Mouse (Mus musculus) stomach, postnatal 0 days (tissue): Measurements from ENCODE around the gene Ddx4. TPM values are rescaled to one million over a fixed set of nuclear protein-coding genes. Genes with fewer than 3 reads are reported as not detected.

Source experiments
- ATAC-seq: fragments of 200-750 bp; cut with Nextera tagmentation; 2 replicates; pipeline ENCODE4 v1.8.0; 2017; ENCODE audit not compliant: low FRiP score, low TSS enrichment
- DNase-seq: peaks from one replicate; pipeline ENCODE4 v3.0.0-alpha.2; 2016; ENCODE audit warnings: low spot score
- H3K27ac ChIP-seq: fragments of 300-500 bp; sonication (generic); replicated peaks from 2 replicates; pipeline ENCODE4 v1.5.1; 2014; ENCODE audit warnings: mild to moderate bottlenecking, control low read depth
- H3K27me3 ChIP-seq: fragments of 300-500 bp; sonication (generic); 2 replicates; pipeline ENCODE4 v1.6.1; 2014; ENCODE audit warnings: low read length; ENCODE audit not compliant: control insufficient read depth, insufficient read depth
- H3K36me3 ChIP-seq: fragments of 300-500 bp; sonication (generic); 2 replicates; pipeline ENCODE4 v1.6.1; 2014; ENCODE audit warnings: low read length, mixed read lengths; ENCODE audit not compliant: control insufficient read depth, insufficient read depth
- H3K4me1 ChIP-seq: fragments of 300-500 bp; sonication (generic); replicated peaks from 2 replicates; pipeline ENCODE4 v1.6.1; 2014; ENCODE audit warnings: antibody characterized with exemption; ENCODE audit not compliant: control insufficient read depth, insufficient read depth
- H3K4me2 ChIP-seq: fragments of 300-500 bp; sonication (generic); replicated peaks from 2 replicates; pipeline ENCODE4 v1.6.1; 2014; ENCODE audit warnings: low read depth, mild to moderate bottlenecking, control low read depth, moderate library complexity
- H3K4me3 ChIP-seq: fragments of 300-500 bp; sonication (generic); 2 replicates; pipeline ENCODE4 v1.5.1; 2014; ENCODE audit warnings: low read depth, low read length, control low read depth
- H3K9ac ChIP-seq: fragments of 300-500 bp; sonication (generic); 2 replicates; pipeline ENCODE4 v1.6.1; 2014; ENCODE audit warnings: mild to moderate bottlenecking, low read length, control low read depth, mixed read lengths
- H3K9me3 ChIP-seq: fragments of 300-500 bp; sonication (generic); 2 replicates; pipeline ENCODE4 v1.6.1; 2016; ENCODE audit warnings: low read length; ENCODE audit not compliant: control insufficient read depth
- CTCF ChIP-seq: IDR thresholded peaks from 2 replicates; pipeline ENCODE4 v1.5.1; 2016; ENCODE audit warnings: antibody characterized with exemption, low read depth, mild to moderate bottlenecking, moderate library complexity
- EP300 ChIP-seq: optimal IDR thresholded peaks from 2 replicates; pipeline ENCODE3; 2016; ENCODE audit warnings: antibody characterized with exemption
- WGBS: fragments of 180-500 bp; shearing (Covaris S2); extraction: QIAGEN DNeasy Blood & Tissue Kit; methylation state at CpG from one replicate; pipeline ENCODE4 v1.1.7; 2014; 5-methylcytosine and 5-hydroxymethylcytosine counted together
- polyA plus RNA-seq: library from polyadenylated mRNA; unstranded; fragments of >200 nt; fragmentation: Nextera tagmentation; extraction: Ambion mirVana; gene quantifications from 2 replicates; pipeline ENCODE4 v1.2.1, GENCODE M21; 2015

Ddx4 gene
- polyA plus RNA-seq, 1 experiment from 2014 or later, result 0.04 TPM

- DNase-seq (no peak), ATAC-seq (no peak)
- Histone ChIP-seq H3K27me3 (no peaks in the 10 kb centered on the region), H3K27ac (no peak overlapping the region), H3K4me2 (no peak overlapping the region), H3K36me3 (no peaks in the 10 kb centered on the region), H3K4me3 (no peak overlapping the region), H3K9ac (no peak overlapping the region), H3K4me1 (no peaks in the 10 kb centered on the region), H3K9me3 (no peaks in the 10 kb centered on the region)
- no peak for TF ChIP-seq CTCF
- TF ChIP-seq EP300, result no peak
Observed at GRCm38 (mm10) chr13:112625566-112625965, 26.7 kb downstream of the Ddx4 start.

DNA sequence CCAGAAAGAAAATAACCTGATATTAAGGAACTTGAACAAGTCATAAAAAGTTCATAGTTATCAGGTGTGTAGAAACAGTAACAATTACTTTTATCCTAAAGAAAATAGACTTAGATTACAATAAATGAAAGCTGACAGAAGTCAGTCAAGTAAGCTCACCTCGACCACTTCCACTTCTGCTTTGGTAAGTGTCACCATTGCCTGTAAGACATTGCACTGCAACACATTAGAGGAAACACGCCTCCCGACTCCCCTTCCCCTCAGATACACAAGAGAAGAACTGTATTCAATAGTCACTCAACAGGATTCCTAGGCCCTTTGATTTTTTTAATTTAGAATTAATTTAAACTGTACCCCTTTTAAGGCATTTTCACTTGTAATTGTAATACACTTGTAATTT lies 27.7 kb downstream of the Ddx4 start:
- WGBS, result 67% methylated on average over 3 of the region's 3 CpGs
- DNase-seq (no peak), ATAC-seq (no peak)
- no peak overlapping the region for H3K9ac ChIP-seq
- no peaks in the 10 kb centered on the region for H3K4me1 ChIP-seq
- no peaks in the 10 kb centered on the region for H3K36me3 ChIP-seq
- H3K27me3 ChIP-seq, result no peaks in the 10 kb centered on the region
- no peak overlapping the region for H3K4me2 ChIP-seq
- H3K9me3 ChIP-seq, result no peaks in the 10 kb centered on the region
- no peak overlapping the region for H3K27ac ChIP-seq
- TF ChIP-seq CTCF (no peak), EP300 (no peak)
- no peak overlapping the region for H3K4me3 ChIP-seq

GRCm38 (mm10) chr13:112623656-112624055 lies 28.6 kb downstream of the Ddx4 start:
- ATAC-seq, result no peak
- 49% methylated on average over 7 of the region's 7 CpGs for WGBS

GRCm38 (mm10) chr13:112621592-112621991 lies 30.7 kb downstream of the Ddx4 start:
- Histone ChIP-seq H3K27ac (no peak overlapping the region), H3K36me3 (no peaks in the 10 kb centered on the region), H3K9me3 (no peaks in the 10 kb centered on the region), H3K4me1 (no peaks in the 10 kb centered on the region), H3K27me3 (no peaks in the 10 kb centered on the region), H3K4me3 (no peak overlapping the region), H3K9ac (no peak overlapping the region), H3K4me2 (no peak overlapping the region)
- DNase-seq, result no peak
- ATAC-seq, result no peak
- WGBS, result 47% methylated on average over 3 of the region's 3 CpGs
- TF ChIP-seq EP300 (no peak), CTCF (peak; percentile 57)

More at GRCm38 (mm10) chr13:112623656-112624055, 28.6 kb downstream of the Ddx4 start:
- no peaks in the 10 kb centered on the region for H3K27me3 ChIP-seq
- H3K4me1 ChIP-seq, result no peaks in the 10 kb centered on the region
- no peak overlapping the region for H3K9ac ChIP-seq
- H3K27ac ChIP-seq, result no peak overlapping the region
- no peaks in the 10 kb centered on the region for H3K36me3 ChIP-seq
- DNase-seq, result no peak
- no peak overlapping the region for H3K4me2 ChIP-seq
- TF ChIP-seq EP300 (no peak), CTCF (no peak)
- no peaks in the 10 kb centered on the region for H3K9me3 ChIP-seq
- no peak overlapping the region for H3K4me3 ChIP-seq

GRCm38 (mm10) chr13:112608606-112609005 lies 43.7 kb downstream of the Ddx4 start:
- DNase-seq (no peak), ATAC-seq (no peak)
- H3K4me2 ChIP-seq, result no peak overlapping the region
- no peaks in the 10 kb centered on the region for H3K9me3 ChIP-seq
- no peaks in the 10 kb centered on the region for H3K36me3 ChIP-seq
- H3K4me3 ChIP-seq, result no peak overlapping the region
- H3K4me1 ChIP-seq, result no peaks in the 10 kb centered on the region
- TF ChIP-seq CTCF (no peak), EP300 (no peak)
- WGBS, result 84% methylated on average over 3 of the region's 3 CpGs
- no peak overlapping the region for H3K9ac ChIP-seq
- no peaks in the 10 kb centered on the region for H3K27me3 ChIP-seq
- no peak overlapping the region for H3K27ac ChIP-seq

GRCm38 (mm10) chr13:112604411-112604810 lies 47.9 kb downstream of the Ddx4 start:
- no peak overlapping the region for H3K9ac ChIP-seq
- no peak overlapping the region for H3K4me2 ChIP-seq
- H3K4me3 ChIP-seq, result no peak overlapping the region
- H3K27me3 ChIP-seq, result no peaks in the 10 kb centered on the region
- no peak overlapping the region for H3K27ac ChIP-seq
- H3K4me1 ChIP-seq, result no peaks in the 10 kb centered on the region
- TF ChIP-seq CTCF (no peak), EP300 (no peak)
- DNase-seq (no peak), ATAC-seq (no peak)
- H3K9me3 ChIP-seq, result no peaks in the 10 kb centered on the region
- H3K36me3 ChIP-seq, result no peaks in the 10 kb centered on the region
- 50% methylated on average over 4 of the region's 4 CpGs for WGBS
